Mouse (Mus musculus) left cerebral cortex, adult 2 months (tissue): ENCODE data around the gene Astn2. TPM values are rescaled to one million over a fixed set of nuclear protein-coding genes. Genes with fewer than 3 reads are reported as not detected.

Experiments
- DNase-seq, 2 experiments: peaks; one replicate each; pipeline ENCODE4 v3.0.0; 2021 to 2022; ENCODE audit warnings: low spot score in 2 of 2, mixed read lengths in 1 of 2; ENCODE audit errors: extremely low spot score in 1 of 2
- H3K27ac ChIP-seq: fragments of 200-600 bp; 2 replicates; pipeline ENCODE4 v1.8.1; 2022
- H3K4me3 ChIP-seq: fragments of 200-600 bp; 2 replicates; pipeline ENCODE4 v1.8.1; 2022
- CTCF ChIP-seq: fragments of 200-600 bp; IDR thresholded peaks from 2 replicates; pipeline ENCODE4 v1.8.1; 2022; ENCODE audit warnings: antibody characterized with exemption, mild to moderate bottlenecking, moderate library complexity
- intact Hi-C: fragments of 180-260 bp; cut with DNase I; formaldehyde crosslinking; loops from one replicate; pipeline ENCODE4 v1.15.1; 2025
- total RNA-seq, 2 experiments: library from RNA; stranded (reverse); gene quantifications; 2 replicates each; pipeline ENCODE4 v1.2.3; 2021

Astn2 gene
- total RNA-seq, 2 experiments from 2014 or later: 38.3 to 40.3 TPM

DNA sequence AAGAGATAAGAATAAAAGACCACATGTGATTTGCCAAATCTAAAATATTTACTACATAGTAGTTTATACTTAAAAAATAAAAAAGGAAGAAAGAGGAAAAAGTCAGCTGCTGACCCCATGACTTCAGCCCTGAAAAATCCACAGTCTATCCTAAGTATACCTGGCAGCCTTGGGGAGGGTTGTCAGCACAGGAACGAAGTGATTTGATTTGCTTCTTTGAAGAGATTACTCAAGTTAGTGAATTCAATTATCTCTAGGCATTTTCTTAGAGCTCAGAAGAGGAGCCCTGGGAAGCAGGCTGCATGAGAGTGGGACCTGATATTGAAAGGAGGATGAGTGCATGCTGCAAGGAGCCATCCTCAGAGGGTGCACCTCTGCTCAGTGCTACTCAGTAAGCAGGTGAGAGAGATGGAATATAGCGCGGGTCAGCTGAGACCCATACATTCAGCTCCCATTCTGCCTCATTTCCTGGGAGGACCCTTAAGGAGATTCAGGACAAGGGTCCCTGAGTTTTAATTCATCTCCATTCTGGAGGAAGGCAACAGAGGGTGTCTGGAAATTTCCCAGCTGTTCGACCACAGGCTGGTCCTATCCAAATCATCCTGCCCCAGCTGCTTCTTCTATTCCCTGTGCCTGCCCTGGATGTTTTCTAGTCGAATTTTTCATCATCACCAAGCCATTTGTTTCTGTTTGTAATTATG, 646.1 kb downstream of the Astn2 start:
- DNase-seq: no peak
- Histone ChIP-seq H3K4me3 (no peak overlapping the region), H3K27ac (no peak overlapping the region)
- intact Hi-C loops: no loop called here
- no peak for TF ChIP-seq CTCF

GRCm38 (mm10) chr4:65752941-65753340, 651.5 kb downstream of the Astn2 start:
- intact Hi-C loops: no loop called here
- H3K4me3 ChIP-seq: no peak overlapping the region
- H3K27ac ChIP-seq: no peak overlapping the region
- no peak for TF ChIP-seq CTCF
- DNase-seq: no peak

GRCm38 (mm10) chr4:65744788-65745187, 659.6 kb downstream of the Astn2 start:
- DNase-seq: no peak
- TF ChIP-seq CTCF: no peak
- no peak overlapping the region for H3K4me3 ChIP-seq
- H3K27ac ChIP-seq: no peak overlapping the region
- intact Hi-C loops: no loop called here

DNA sequence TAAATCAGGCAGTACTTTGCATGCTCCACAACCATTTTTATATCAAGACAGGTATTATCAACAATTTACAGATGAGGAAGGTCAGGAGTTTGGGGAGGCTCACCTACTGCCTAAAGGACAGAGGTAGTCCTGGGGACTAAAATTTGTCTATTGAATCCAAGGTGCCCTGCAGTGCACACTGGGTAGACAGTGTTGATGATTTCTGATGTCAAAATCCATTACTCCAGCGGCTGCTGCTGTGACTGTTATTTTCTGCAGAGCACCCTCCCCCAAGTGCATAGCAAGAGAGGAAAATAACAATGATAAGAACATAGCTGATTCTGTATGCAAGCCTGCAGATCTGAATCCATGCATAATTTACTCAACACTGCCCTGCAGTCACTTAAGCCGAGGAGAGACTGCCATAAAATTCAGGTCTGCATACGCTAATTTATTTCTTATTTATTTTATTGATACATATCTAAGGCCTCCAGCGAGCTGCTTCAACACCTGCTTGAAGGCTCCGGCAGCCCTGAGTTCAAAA, 660.3 kb downstream of the Astn2 start:
- Histone ChIP-seq H3K4me3 (no peak overlapping the region), H3K27ac (no peak overlapping the region)
- intact Hi-C loops: no loop called here
- TF ChIP-seq CTCF: no peak
- no peak for DNase-seq

DNA sequence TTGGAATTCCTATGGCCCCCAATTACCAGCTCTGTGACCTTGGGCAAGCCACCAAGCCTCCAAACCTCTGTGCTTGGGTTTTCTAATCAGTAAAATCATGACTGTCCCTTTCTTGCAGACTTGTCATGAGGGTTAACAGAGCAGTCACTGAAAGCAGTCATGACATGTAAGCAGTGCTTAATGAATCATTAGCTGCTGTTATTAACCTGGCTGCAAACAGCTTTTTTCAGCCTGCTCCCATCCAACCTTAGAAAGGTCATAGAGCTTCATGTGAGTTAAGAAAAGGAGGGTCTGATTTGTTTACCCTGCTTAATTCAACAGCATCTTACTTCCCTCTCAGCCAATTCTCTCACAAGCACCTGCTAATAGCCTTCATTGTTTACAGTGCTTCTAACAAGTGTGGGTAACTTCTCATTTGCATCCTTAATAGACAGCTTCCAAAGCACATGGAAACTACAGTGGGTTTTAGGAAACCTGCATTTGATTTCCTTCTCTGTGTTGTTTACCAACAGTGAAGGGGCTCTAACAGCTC, 661.2 kb downstream of the Astn2 start:
- Histone ChIP-seq H3K27ac (no peak overlapping the region), H3K4me3 (no peak overlapping the region)
- no peak for DNase-seq
- intact Hi-C loops: no loop called here
- no peak for TF ChIP-seq CTCF

GRCm38 (mm10) chr4:65724414-65724813, 680.0 kb downstream of the Astn2 start:
- DNase-seq: no peak
- no peak overlapping the region for H3K27ac ChIP-seq
- intact Hi-C loops: no loop called here

GRCm38 (mm10) chr4:65719610-65720009, 684.8 kb downstream of the Astn2 start:
- intact Hi-C loops: no loop called here
- no peak for TF ChIP-seq CTCF
- DNase-seq: no peak
- no peak overlapping the region for H3K27ac ChIP-seq
- H3K4me3 ChIP-seq: no peak overlapping the region

More at GRCm38 (mm10) chr4:65724414-65724813, 680.0 kb downstream of the Astn2 start:
- H3K4me3 ChIP-seq: no peak overlapping the region
- no peak for TF ChIP-seq CTCF

- DNase-seq: no peak
- Histone ChIP-seq H3K27ac (no peak overlapping the region), H3K4me3 (no peak overlapping the region)
- intact Hi-C loops: no loop called here
- no peak for TF ChIP-seq CTCF
These were observed 686.5 kb downstream of the Astn2 start for GRCm38 (mm10) chr4:65717899-65718298.

DNA sequence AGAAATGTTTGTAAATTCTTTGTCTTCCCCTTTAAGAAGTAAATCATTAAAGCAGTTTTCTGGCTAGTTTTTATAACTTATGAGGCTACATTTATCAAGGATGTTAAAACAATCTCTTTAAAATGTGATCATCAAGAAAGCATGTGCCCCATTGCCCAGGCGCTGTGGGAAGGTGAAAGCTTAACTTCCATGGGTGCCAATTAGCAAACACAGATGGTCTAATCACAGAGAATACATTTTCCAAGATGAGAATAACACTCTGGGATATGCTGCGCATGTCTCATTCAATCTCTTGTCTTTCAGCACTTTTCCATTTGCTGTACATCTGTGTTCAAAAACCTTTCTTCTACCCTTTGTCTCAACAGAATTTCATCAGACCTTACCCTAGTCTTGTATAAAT, 688.3 kb downstream of the Astn2 start:
- intact Hi-C loops: no loop called here
- H3K27ac ChIP-seq: no peak overlapping the region
- no peak for DNase-seq
- no peak for TF ChIP-seq CTCF
- no peak overlapping the region for H3K4me3 ChIP-seq

DNA sequence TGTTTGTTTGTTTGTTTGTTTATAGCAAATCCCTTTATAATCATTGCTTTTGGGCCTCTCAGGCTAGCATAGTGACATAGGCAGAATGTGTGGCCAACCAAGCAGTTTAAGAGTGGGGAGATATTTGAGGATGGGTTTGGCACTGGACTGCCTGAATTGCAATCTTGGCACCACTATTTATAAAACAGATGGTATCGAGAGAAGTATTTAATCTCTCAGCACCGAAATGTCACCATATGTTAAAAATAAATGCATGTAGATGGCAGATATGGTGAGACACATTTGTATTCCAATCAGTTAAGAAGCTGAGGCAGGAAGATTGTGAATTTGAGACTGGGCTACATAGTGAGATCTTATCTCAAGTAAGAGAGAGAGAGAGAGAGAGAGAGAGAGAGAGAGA, 692.7 kb downstream of the Astn2 start:
- TF ChIP-seq CTCF: no peak
- Histone ChIP-seq H3K4me3 (no peak overlapping the region), H3K27ac (no peak overlapping the region)
- DNase-seq: no peak
- intact Hi-C loops: no loop called here

DNA sequence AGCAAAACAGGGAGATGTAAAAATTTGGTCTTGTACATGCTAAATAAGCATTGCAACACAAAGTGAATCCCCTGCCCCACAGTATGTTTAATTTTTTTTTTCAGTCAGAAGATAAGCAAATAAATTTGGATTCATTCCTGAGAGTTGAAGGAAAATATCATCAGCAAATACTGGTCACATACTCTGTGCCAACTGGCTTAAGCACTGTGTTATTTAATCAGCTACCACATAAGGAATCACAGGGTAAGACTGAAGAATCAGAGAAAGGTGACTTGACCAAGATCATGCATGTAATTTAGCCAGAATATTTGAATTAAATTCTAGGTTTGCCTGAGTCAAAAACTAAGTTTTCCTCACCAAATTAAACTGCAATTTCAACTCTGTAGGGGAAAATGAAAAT, 693.8 kb downstream of the Astn2 start:
- TF ChIP-seq CTCF: no peak
- no peak for DNase-seq
- no peak overlapping the region for H3K27ac ChIP-seq
- no peak overlapping the region for H3K4me3 ChIP-seq
- intact Hi-C loops: no loop called here

DNA sequence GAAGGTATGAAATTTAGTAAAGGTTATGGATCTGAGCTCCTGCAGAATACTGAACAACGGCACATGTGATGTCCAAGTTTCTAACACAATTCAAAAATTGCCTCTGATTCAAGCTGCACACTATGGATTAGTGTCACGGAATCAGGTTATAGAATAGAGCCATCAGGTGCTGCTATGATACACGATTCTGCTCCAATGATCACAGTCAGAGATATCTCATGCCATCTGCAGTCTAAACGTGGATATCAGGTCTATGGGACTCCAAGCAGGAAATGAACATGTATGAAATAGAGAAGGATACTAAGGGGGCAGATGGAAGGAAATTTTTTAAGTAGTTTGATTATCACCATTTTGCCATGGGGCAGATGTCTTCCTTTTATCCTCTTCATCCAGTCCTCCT, 702.6 kb downstream of the Astn2 start:
- intact Hi-C loops: no loop called here
- Histone ChIP-seq H3K27ac (no peak overlapping the region), H3K4me3 (no peak overlapping the region)
- TF ChIP-seq CTCF: no peak
- no peak for DNase-seq
